Mouse (Mus musculus) cerebellum, adult 2 months (tissue): Measurements from ENCODE around the gene Dlg1.

ENCODE experiments used
- CTCF ChIP-seq: fragments of 200-500 bp; IDR thresholded peaks from 2 replicates; pipeline ENCODE4 v1.5.1; 2011; ENCODE audit warnings: low read depth, mild to moderate bottlenecking, control low read depth, low read length, moderate library complexity, borderline replicate concordance; ENCODE audit not compliant: insufficient read depth
- POLR2A ChIP-seq: fragments of 200-500 bp; IDR thresholded peaks from 2 replicates; pipeline ENCODE4 v1.6.1; 2011; ENCODE audit warnings: low read length, control low read depth, borderline replicate concordance; ENCODE audit not compliant: insufficient read depth

DNA sequence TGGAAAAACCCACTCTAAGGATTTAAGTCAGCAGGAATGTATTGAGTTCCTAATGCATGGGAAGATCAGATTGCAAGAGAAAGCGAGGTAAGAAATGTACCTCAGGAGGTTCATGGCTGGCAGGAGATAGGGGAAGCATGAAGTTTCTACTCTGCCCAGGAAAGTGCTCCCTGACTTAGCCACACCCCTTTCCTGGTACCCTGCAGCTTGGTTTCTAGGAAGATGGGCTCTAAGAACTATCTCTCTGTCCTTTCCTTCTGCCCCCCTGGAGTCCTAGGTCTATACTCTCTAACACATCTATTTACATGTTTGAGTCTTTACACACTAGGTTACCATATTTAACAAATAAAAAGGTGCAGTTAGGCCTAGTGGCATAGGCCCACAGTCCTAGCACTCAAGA is 38.5 kb upstream of the Dlg1 start:
- no peak for TF ChIP-seq CTCF
- TF ChIP-seq POLR2A: no peak
